Mouse (Mus musculus) midbrain, embryonic 14.5 days (tissue): ENCODE results near the gene Dhx32. TPM values are rescaled to one million over a fixed set of nuclear protein-coding genes. Genes with fewer than 3 reads are reported as not detected.
A peak's percentile ranks its signal among the peaks of the same experiment; 100 is the strongest.

Experiments used
- ATAC-seq: fragments of 200-750 bp; cut with Nextera tagmentation; 2 replicates; pipeline ENCODE4 v1.8.0; 2017; ENCODE audit warnings: moderate number of reproducible peaks, moderate library complexity; ENCODE audit not compliant: low FRiP score, low TSS enrichment
- DNase-seq: peaks from one replicate; pipeline ENCODE4 v3.0.0-alpha.2; 2015
- H3K27ac ChIP-seq: fragments of 300-500 bp; sonication (generic); replicated peaks from 2 replicates; pipeline ENCODE4 v1.5.1; 2014; ENCODE audit warnings: mild to moderate bottlenecking, low read depth, low read length, moderate library complexity
- H3K27me3 ChIP-seq: fragments of 300-500 bp; sonication (generic); 2 replicates; pipeline ENCODE4 v1.6.1; 2014; ENCODE audit warnings: low read length, control low read depth, mixed read lengths; ENCODE audit not compliant: control insufficient read depth, insufficient read depth
- H3K36me3 ChIP-seq: fragments of 300-500 bp; sonication (generic); 2 replicates; pipeline ENCODE4 v1.6.1; 2014; ENCODE audit warnings: low read length, control low read depth; ENCODE audit not compliant: control insufficient read depth, insufficient read depth
- H3K4me1 ChIP-seq: fragments of 300-500 bp; sonication (generic); 2 replicates; pipeline ENCODE4 v1.6.1; 2014; ENCODE audit warnings: mild to moderate bottlenecking, antibody characterized with exemption, low read length, control low read depth; ENCODE audit not compliant: control insufficient read depth, insufficient read depth
- H3K4me2 ChIP-seq: fragments of 300-500 bp; sonication (generic); 2 replicates; pipeline ENCODE4 v1.6.1; 2014; ENCODE audit warnings: mild to moderate bottlenecking, low read length, moderate library complexity
- H3K4me3 ChIP-seq: fragments of 300-500 bp; sonication (generic); replicated peaks from 2 replicates; pipeline ENCODE4 v1.5.1; 2014; ENCODE audit warnings: low read depth, low read length
- H3K9ac ChIP-seq: fragments of 300-500 bp; sonication (generic); replicated peaks from 2 replicates; pipeline ENCODE4 v1.6.1; 2014; ENCODE audit warnings: mild to moderate bottlenecking, low read length, moderate library complexity
- H3K9me3 ChIP-seq: fragments of 300-500 bp; sonication (generic); 2 replicates; pipeline ENCODE4 v1.6.1; 2016; ENCODE audit warnings: low read length, control low read depth, mixed read lengths; ENCODE audit not compliant: control insufficient read depth
- WGBS: fragments of 180-500 bp; shearing (Covaris S2); extraction: QIAGEN DNeasy Blood & Tissue Kit; methylation state at CpG from one replicate; pipeline ENCODE4 v1.1.7; 2014; 5-methylcytosine and 5-hydroxymethylcytosine counted together
- polyA plus RNA-seq: library from polyadenylated mRNA; unstranded; fragments of >200 nt; fragmentation: Nextera tagmentation; extraction: Ambion mirVana; gene quantifications from 2 replicates; pipeline ENCODE4 v1.2.1, GENCODE M21; 2014

Dhx32 gene
- polyA plus RNA-seq, 1 experiment from 2014 or later, result 46.4 TPM

- ATAC-seq, result no peak
- DNase-seq, result no peak
These were observed 103.8 kb downstream of the Dhx32 start for GRCm38 (mm10) chr7:133678716-133679115.

GRCm38 (mm10) chr7:133676002-133676401, 106.5 kb downstream of the Dhx32 start:
- 64% methylated on average over 9 of the region's 9 CpGs for WGBS
- H3K27me3 ChIP-seq, result no peaks in the 10 kb centered on the region
- DNase-seq, result peak; percentile 43
- no peak for ATAC-seq
- H3K4me1 ChIP-seq, result no peaks in the 10 kb centered on the region
- no peak overlapping the region for H3K4me2 ChIP-seq
- peaks cover 32% of the 10 kb centered on the region for H3K36me3 ChIP-seq
- H3K27ac ChIP-seq, result no peak overlapping the region
- no peaks in the 10 kb centered on the region for H3K9me3 ChIP-seq
- H3K4me3 ChIP-seq, result no peak overlapping the region
- no peak overlapping the region for H3K9ac ChIP-seq

More at GRCm38 (mm10) chr7:133678716-133679115, 103.8 kb downstream of the Dhx32 start:
- no peak overlapping the region for H3K27ac ChIP-seq
- H3K9ac ChIP-seq, result no peak overlapping the region
- no peaks in the 10 kb centered on the region for H3K9me3 ChIP-seq
- H3K4me2 ChIP-seq, result no peak overlapping the region
- no peak overlapping the region for H3K4me3 ChIP-seq
- no peaks in the 10 kb centered on the region for H3K4me1 ChIP-seq
- 93% methylated on average over 8 of the region's 8 CpGs for WGBS
- H3K36me3 ChIP-seq, result 0 out of 2 replicates have a peak, but pooled peaks cover 5% of the 10 kb centered on the region
- no peaks in the 10 kb centered on the region for H3K27me3 ChIP-seq

Other genes with a start within 250 kb of the Dhx32 start
- not detected in 2 replicates for gene Tex36, start 180.6 kb downstream of the Dhx32 start, polyA plus RNA-seq
- gene Edrf1, start 145.2 kb downstream of the Dhx32 start, polyA plus RNA-seq, result 15.1 and 26.9 TPM in 2 replicates
- 0.11 TPM in 1 of 2 replicates, not detected in the other for gene Mmp21, start 102.7 kb downstream of the Dhx32 start, polyA plus RNA-seq
- gene Bccip, start 73.4 kb downstream of the Dhx32 start, polyA plus RNA-seq, result 76.9 and 89.0 TPM in 2 replicates
- gene Uros, start 72.7 kb downstream of the Dhx32 start, polyA plus RNA-seq, result 57.7 and 58.3 TPM in 2 replicates
- gene Fank1, start 5.9 kb downstream of the Dhx32 start, polyA plus RNA-seq, result 3.8 and 3.9 TPM in 2 replicates